In genomic region chr1:143702141-143702740, GRCm38 (mm10) we compare ENCODE assay signal across 7 mouse cellular contexts. TPM values are rescaled to one million over a fixed set of nuclear protein-coding genes. Genes with fewer than 3 reads are reported as not detected.
DNase-seq lines count a peak whose midpoint lies in the region; ATAC-seq and TF ChIP-seq lines count a peak whose summit lies in the region.

No protein-coding gene starts in this region.

- WGBS in hindbrain, postnatal 0 days: 2% methylated on average over 44 of the region's 48 CpGs
- 1% methylated on average over 47 of the region's 48 CpGs for WGBS in liver, embryonic 15.5 days (ENCODE audit: insufficient replicate concordance)

- peak overlapping the region; percentile 88 for H3K9ac ChIP-seq in hindbrain, postnatal 0 days (replicated peaks; ENCODE audit: low read length)
- H3K9ac ChIP-seq in liver, embryonic 15.5 days: peak overlapping the region; percentile 90

- no peak; the same call in 1 of the 2 replicates for TF ChIP-seq POLR2A in embryonic fibroblast, embryonic 13.5 days (IDR thresholded peaks at IDR 0.05; ENCODE audit: low read depth, low read length)

- peak; percentile 41 for DNase-seq in ovary, postnatal 10 days (ENCODE audit: low spot score)
- DNase-seq in ovary, postnatal 14 days (ENCODE audit: low spot score): no peak
- DNase-seq in adipocyte (ENCODE audit: low spot score): peak; percentile 53
- no peak for DNase-seq in hindbrain, postnatal 0 days (ENCODE audit: low spot score)
- DNase-seq in skeletal muscle tissue, adult 2 months (ENCODE audit: low read depth, low spot score): peak; percentile 11

- ATAC-seq in hindbrain, postnatal 0 days: peak; percentile 83
- peak; percentile 57 for ATAC-seq in liver, embryonic 15.5 days (ENCODE audit: insufficient read depth)

- H3K4me2 ChIP-seq in hindbrain, postnatal 0 days (ENCODE audit: low read depth, low read length): peak overlapping the region; percentile 88
- peak overlapping the region; percentile 93 for H3K4me2 ChIP-seq in liver, embryonic 15.5 days

- H3K9me3 ChIP-seq in hindbrain, postnatal 0 days (ENCODE audit: low read length): no peaks in the 10 kb centered on the region
- no peaks in the 10 kb centered on the region for H3K9me3 ChIP-seq in liver, embryonic 15.5 days (replicated peaks)

- no peak for TF ChIP-seq CTCF in embryonic fibroblast, embryonic 13.5 days (IDR thresholded peaks at IDR 0.05; ENCODE audit: borderline replicate concordance, insufficient read depth, low read length)
- no peak for TF ChIP-seq CTCF in hindbrain, postnatal 0 days (IDR thresholded peaks at IDR 0.05; ENCODE audit: low read depth)

- H3K4me3 ChIP-seq in embryonic fibroblast, embryonic 13.5 days (ENCODE audit: insufficient read depth, low read length): peak overlapping the region; percentile 99
- peak overlapping the region; percentile 93 for H3K4me3 ChIP-seq in hindbrain, postnatal 0 days (ENCODE audit: low read length)
- H3K4me3 ChIP-seq in liver, embryonic 15.5 days (replicated peaks): peak overlapping the region; percentile 92

- H3K4me1 ChIP-seq in embryonic fibroblast, embryonic 13.5 days (ENCODE audit: control insufficient read depth, insufficient read depth, low read length): peaks cover 3% of the 10 kb centered on the region; the same call in 1 of the 2 replicates
- peaks cover 3% of the 10 kb centered on the region; the same call in 1 of the 2 replicates for H3K4me1 ChIP-seq in hindbrain, postnatal 0 days (ENCODE audit: insufficient read depth, low read length)
- peaks cover 21% of the 10 kb centered on the region for H3K4me1 ChIP-seq in liver, embryonic 15.5 days (replicated peaks)

- no peaks in the 10 kb centered on the region for H3K27me3 ChIP-seq in hindbrain, postnatal 0 days (ENCODE audit: insufficient read depth, low read length)
- H3K27me3 ChIP-seq in liver, embryonic 15.5 days: no peaks in the 10 kb centered on the region

- H3K27ac ChIP-seq in embryonic fibroblast, embryonic 13.5 days (ENCODE audit: insufficient read depth, low read length): peak overlapping the region; percentile 88
- peak overlapping the region; percentile 92 for H3K27ac ChIP-seq in hindbrain, postnatal 0 days
- peak overlapping the region; percentile 94 for H3K27ac ChIP-seq in liver, embryonic 15.5 days (replicated peaks)

- no peaks in the 10 kb centered on the region; the same call in 1 of the 2 replicates for H3K36me3 ChIP-seq in hindbrain, postnatal 0 days (ENCODE audit: insufficient read depth, low read length)
- H3K36me3 ChIP-seq in liver, embryonic 15.5 days (replicated peaks): peaks cover 7% of the 10 kb centered on the region

RNA-seq across cellular contexts. Expression of gene Cdc73, which starts 0.5 kb away (rescaled TPM):
- 72.1 and 74.3 TPM in 2 replicates for polyA plus RNA-seq in embryonic fibroblast, embryonic 13.5 days (2011; ENCODE audit: insufficient read length, low read depth, missing spikeins)
- total RNA-seq in hindbrain, postnatal 0 days (2014; rRNA removed): 7.1 and 8.5 TPM in 2 replicates
- polyA plus RNA-seq in hindbrain, postnatal 0 days (2015; fragmentation: Nextera tagmentation; extraction: Ambion mirVana): 15.3 and 15.8 TPM in 2 replicates
- polyA plus RNA-seq in liver, embryonic 15.5 days (2015; fragmentation: Nextera tagmentation; extraction: Ambion mirVana): 12.7 and 13.4 TPM in 2 replicates

RNA-seq across cellular contexts. Expression of gene Glrx2, which starts 13.9 kb away (rescaled TPM):
- 64.8 and 71.2 TPM in 2 replicates for polyA plus RNA-seq in embryonic fibroblast, embryonic 13.5 days (2011; ENCODE audit: insufficient read length, low read depth, missing spikeins)
- 23.4 and 33.0 TPM in 2 replicates for total RNA-seq in hindbrain, postnatal 0 days (2014; rRNA removed)
- polyA plus RNA-seq in hindbrain, postnatal 0 days (2015; fragmentation: Nextera tagmentation; extraction: Ambion mirVana): 114 and 123 TPM in 2 replicates
- 41.4 and 51.2 TPM in 2 replicates for polyA plus RNA-seq in liver, embryonic 15.5 days (2015; fragmentation: Nextera tagmentation; extraction: Ambion mirVana)

Comparison
In these comparisons a context has a peak if more than half of its experiments do, and no peak if none do; other contexts are left out.
1. DNase-seq: peak in ovary, postnatal 10 days (single experiment), adipocyte (single experiment) and skeletal muscle tissue, adult 2 months (single experiment); none in ovary, postnatal 14 days (single experiment) and hindbrain, postnatal 0 days (single experiment).
2. Peak in every context shown above with its lines, with median percentiles within 50 percentile points of each other: H3K27ac ChIP-seq and H3K4me3 ChIP-seq.